Mouse (Mus musculus): Measurements from ENCODE around the gene Gtpbp6.
A peak's percentile ranks its signal among the peaks of the same experiment; 100 is the strongest.
"Not testable (repeated sequence)": the region's sequence is repeated elsewhere in the genome, so short reads cannot be mapped to it uniquely, and the experiment has no call there.

The Gtpbp6 gene

DNA sequence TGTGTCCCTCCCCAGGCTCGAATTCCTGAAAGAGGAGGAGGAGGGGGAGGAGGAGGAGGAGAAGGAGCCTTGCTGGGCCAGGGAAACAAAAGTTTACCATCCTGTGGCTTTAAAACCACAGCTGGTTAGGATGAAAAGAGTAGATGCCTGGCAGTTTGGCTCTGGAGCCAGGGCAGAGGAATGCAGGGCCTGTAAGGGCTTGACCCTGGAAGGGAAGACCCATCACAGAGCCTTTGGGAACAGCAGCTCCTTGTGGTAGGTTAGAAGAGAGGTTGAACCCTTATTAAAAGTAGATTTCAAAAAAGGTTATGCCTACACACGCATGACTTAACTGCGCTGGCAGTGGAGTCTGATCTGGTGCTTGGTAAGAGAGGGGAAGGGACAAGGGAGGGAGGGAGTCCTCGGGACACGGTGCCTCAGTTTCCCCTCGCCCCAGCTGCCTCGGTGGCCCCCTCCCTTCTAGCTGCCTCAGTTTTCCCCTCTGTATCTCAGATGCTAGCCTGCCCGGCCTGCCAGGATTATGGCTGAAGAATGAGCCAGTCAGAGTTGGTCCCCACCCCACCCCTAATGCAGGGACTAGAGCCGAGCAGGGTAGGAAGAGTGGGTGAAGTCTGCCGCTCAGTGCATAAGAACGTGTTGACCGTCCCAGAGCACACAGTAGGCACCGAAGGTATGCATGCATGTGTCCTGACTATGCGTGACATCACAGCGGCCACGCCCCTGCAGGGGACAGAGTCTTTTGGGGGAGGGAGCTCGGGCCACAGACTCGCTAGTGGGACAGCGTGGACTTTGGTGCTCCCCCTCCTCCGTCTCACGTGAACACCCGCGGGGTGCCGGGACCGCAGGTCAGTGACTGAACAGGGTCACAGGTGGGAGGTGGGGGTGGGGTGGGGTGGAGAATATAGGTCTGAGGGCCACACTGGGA is 8.1 kb downstream of the Gtpbp6 start, which contains the start of gene Plcxd1:
Plcxd1 (plus strand) TSS at position 314 of the 925 bp plus-strand sequence.
- DNase-seq (ENCODE audit: low spot score), result no peak

DNA sequence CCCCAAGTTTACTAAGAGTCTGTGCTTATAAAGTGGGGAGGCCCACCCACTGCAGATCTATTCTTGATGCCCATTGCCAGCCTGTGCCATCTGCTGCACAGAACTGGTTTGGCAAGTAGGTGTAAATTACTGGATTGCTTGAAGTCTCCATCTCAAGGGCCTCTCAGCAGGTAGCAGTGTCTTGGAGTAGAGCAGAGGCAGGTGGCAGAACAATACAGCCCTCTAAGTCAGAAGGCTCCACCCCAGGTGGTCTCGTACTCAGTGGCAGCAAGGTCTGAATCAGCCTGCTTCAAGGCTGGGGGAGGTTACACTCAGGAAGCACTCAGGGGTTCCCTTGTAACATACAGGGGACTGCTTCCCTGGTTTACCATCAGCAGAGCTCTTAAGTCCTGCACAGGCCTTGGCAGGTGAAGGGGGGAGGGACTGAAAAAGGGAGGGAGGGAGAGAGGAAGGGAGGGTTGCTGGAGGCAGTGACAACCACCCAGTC is 9.0 kb downstream of the Gtpbp6 start:
- DNase-seq (ENCODE audit: low spot score), result no peak

DNA sequence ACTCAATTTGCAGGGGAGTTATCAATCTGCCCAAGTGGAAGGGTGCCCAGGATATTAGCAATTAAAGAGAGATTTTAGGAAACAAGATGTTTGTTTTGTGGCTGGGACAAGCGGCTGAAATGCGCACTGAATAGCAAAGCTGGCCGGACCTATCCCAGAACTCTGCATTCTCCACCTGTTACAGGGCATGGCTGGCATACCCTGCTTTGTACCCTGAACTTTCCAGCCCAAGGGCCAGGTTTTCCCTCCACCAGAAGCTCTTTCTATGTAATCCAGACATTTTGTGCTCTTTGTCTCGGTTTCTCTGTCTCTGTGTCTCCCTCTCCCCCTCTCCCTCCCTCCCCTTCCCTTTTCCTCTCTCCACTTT is 13.2 kb downstream of the Gtpbp6 start:
- DNase-seq (ENCODE audit: low spot score), result no peak

DNA sequence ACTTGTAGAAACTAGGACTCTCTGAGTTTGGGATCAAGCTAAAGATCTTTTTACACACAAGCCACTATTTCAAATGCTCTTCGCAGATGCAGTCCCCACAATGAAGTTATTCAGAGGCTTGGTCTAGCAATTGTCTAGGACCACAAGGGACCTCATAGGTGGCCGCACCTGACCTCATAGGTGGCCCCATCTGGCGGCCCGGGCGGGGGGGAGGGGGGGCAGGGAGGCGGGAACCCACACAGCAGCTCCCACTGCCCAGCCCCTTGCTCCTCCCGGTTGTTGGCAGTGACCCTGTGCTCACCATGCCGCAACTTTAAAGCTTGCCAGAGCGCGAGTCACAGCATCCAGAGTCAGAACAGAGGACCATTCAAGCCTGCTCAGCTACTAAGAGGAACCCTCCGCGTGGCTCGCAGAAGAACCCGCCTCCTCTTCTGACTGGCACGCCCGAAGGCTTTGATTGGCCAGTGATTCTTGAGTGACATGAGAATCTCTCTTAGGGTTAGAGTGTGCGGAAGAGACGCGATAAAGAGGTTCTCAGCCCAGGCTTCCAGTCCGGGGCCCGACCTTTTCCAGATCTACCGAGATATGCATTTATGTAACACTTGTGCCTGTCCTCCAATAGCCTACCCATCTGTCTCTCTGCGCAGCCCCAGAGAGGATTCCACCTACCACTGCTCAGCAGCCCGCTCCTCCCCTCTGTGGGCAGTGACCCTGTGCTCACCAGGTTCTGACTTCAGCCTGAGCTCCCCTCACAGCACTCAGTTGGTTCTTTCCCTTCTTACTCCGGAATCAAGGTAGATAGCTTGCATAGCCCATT is 13.8 kb downstream of the Gtpbp6 start, which contains the start of gene Gm35315:
Gm35315 (minus strand) TSS at position 391 of the 817 bp plus-strand sequence.
- DNase-seq (ENCODE audit: low spot score), result peak; percentile 94

DNA sequence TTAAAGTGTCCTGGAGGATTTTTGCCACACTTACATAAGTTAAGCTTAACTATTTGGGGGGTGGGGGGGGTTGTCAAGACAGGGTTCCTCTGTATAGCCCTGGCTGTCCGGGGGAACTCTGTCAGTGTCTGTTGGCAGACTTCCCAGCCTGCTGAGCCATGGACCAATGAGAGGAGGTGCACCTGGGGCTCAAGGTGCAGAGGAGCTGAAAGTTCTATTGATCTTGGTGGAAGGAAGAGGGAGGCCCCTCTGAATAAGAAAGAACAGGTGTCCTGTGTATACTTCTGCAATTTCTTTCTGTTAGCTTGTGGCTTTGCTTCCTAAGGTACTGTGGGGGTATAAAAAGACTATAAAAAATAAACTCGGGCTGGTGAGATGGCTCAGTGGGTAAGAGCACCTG is 16.5 kb downstream of the Gtpbp6 start:
- DNase-seq (ENCODE audit: low spot score), result no peak

DNA sequence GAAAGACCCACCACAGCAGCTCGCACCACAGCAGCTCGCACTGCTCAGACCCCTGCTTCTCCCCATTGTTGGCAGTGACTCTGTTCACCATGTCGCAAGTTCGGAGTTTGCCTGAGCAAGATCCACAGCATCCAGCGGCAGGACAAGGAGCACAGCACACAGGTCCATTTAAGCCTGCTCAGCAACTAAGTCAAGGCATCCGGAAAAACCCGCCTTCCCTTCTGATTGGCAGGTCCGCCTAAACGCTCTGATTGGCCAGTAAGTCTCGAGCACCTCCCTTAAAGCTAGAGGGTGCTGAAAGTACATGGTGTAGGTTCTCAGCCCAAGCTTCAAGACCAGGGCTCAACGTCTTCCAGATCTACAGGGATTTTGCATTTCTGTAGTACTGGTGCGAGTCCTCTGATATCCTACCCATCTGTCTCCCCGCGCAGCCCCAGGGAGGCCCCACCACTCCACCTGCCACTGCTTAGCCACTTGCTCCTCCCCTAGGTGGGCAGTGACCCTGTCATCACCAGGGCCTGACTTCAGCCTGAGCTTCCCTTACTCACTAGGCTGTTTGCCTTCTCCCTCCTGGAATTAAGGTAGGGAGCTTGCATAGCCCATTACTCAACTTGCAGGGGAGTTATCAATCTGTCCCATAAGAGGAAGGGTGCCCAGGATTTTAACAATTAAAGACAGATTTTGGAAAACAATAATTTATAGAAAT is 21.7 kb downstream of the Gtpbp6 start:
- no peak for DNase-seq (ENCODE audit: low spot score)

DNA sequence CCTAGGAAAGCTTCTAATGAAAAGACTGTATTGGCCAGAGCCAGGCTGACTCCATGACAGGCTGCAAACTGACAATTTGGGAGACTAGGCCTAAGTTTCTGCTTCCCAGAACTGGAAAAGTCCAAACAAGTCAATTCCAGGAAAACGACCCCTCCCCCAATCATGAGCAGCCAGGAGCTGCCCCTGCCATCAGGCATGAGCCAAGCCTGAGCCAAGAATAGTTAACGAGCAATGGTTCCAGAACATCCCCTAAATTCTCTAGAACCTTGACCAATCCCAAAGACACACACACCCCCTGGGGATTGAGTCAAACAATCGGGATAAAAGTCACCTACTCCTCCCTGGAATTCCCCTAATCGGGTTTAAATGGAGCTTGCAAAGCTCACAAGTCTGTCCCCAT is 25.0 kb downstream of the Gtpbp6 start:
- DNase-seq (ENCODE audit: low spot score), result no peak

DNA sequence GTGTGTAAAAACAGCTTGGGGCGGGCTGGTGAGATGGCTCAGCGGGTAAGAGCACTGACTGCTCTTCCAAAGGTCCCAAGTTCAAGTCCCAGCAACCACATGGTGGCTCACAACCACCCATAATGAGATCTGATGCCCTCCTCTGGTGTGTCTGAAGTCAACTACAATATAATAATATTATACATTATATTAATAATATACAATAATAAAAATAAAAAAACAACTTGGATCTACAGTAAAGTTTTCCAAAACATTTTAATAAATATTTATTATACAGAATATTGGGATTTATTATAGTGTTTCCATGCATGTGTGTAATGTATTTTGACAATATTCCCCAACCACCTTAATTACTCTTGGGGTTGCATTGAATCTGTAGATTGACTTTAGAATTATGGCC is 35.6 kb downstream of the Gtpbp6 start, which contains the start of gene Gm17655:
Gm17655 (minus strand) TSS at position 101 of the 400 bp plus-strand sequence.
- not testable (repeated sequence) for DNase-seq (ENCODE audit: low spot score)

DNA sequence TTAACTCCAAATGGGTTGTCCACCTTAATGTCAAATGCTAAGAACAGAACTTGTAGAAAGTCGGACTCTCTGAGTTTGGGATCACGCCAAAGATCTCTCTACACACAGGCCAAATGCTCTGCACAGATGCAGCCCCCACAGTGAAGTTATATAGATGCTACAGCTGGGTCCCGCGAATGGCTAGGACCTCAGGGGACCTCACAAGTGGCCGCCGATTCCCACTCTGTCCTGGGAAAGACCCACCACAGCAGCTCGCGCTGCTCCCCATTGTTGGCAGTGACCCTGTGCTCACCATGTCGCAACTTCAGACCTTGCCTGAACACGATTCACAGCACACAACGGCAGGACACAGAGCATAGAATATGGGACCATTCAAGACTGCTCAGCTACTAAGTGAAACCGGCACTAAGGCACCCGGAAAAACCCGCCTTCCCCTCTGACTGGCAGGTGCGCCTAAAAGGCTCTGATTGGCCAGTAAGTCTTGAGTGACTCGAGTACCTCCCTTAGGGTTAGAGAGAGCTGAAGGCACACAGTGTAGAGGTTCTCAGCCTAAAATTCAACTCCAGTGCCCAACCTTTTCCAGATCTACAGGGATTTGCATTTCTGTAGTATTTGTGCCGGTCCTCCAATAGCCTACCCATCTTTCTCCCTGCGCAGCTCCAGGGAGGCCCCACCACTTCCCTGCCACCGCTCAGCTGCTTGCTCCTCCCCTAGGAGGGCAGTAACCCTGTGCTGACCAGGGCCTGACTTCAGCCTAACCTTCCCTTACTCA is 50.2 kb downstream of the Gtpbp6 start:
- peak; percentile 91 for DNase-seq (ENCODE audit: low spot score)

Data from lung, postnatal 25 days (tissue).